Mouse (Mus musculus) heart, postnatal 36 days (tissue): ENCODE results near the gene 1110059E24Rik. TPM values are rescaled to one million over a fixed set of nuclear protein-coding genes. Genes with fewer than 3 reads are reported as not detected.

Experiments
- total RNA-seq, 2 experiments: library from RNA; stranded (reverse); gene quantifications; 2 replicates each; pipeline ENCODE4 v1.2.3; 2021

1110059E24Rik gene
- total RNA-seq, 2 experiments from 2014 or later = 12.0 to 15.7 TPM

Other genes with a start within 250 kb of the 1110059E24Rik start
- 10 to 100 TPM; 14.8 to 18.6 TPM for gene Gda, start 179.5 kb downstream of the 1110059E24Rik start, total RNA-seq
- 10 to 100 TPM; 13.6 to 14.3 TPM for gene Abhd17b, start 209 bp upstream of the 1110059E24Rik start, total RNA-seq
- 10 to 100 TPM; 12.2 to 14.0 TPM for gene Cemip2, start 125.4 kb upstream of the 1110059E24Rik start, total RNA-seq